Mouse (Mus musculus): ENCODE measurements around the gene Hectd1. TPM values are rescaled to one million over a fixed set of nuclear protein-coding genes. Genes with fewer than 3 reads are reported as not detected.

Gene Hectd1
- 36.7 and 50.8 TPM in 2 replicates for polyA plus RNA-seq (2015; fragmentation: Nextera tagmentation; extraction: Ambion mirVana)

GRCm38 (mm10) chr12:51829290-51830076, at the start of gene Hectd1:
Gene Hectd1, minus strand, starts transcription at chr12:51829536.
- peak; percentile 87 for DNase-seq (ENCODE audit: low spot score)

DNA sequence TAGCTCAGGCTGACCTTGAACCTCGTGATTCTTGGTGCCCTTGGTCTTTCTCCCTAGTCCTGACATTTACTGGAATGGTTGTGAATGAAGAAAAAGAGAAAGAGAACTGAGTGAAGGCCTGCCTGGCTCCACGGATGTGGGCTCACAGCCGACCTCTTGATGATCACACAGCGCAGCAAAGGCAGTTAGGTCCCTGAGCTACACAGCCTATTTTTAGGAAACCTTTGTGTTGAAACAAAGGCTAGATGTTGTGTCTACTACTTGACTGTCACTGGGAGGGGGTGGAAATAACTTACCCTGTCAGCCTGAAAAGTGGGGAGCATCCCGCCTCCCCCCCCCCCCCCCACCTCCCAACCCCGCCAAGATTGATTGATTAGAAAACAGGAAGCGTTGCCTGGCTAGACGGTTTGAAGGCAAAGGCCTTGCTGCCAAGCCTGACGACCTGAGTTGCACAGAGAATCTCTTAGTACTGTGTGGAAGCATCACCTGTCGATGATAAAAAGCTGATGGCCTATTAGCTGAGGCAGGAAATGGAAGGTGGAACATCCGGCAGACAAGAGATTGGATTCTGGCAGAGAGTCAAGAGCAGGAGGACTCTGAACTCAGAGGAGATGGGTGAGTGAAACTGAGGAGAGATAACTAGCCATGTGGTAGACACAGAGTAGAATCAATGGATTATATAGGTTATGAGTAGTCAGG, 42.3 kb upstream of the Hectd1 start:
- peak; percentile 74 for DNase-seq (ENCODE audit: low spot score)

- DNase-seq (ENCODE audit: low spot score), result no peak
These were observed 40.2 kb upstream of the Hectd1 start for GRCm38 (mm10) chr12:51869511-51869910.

DNA sequence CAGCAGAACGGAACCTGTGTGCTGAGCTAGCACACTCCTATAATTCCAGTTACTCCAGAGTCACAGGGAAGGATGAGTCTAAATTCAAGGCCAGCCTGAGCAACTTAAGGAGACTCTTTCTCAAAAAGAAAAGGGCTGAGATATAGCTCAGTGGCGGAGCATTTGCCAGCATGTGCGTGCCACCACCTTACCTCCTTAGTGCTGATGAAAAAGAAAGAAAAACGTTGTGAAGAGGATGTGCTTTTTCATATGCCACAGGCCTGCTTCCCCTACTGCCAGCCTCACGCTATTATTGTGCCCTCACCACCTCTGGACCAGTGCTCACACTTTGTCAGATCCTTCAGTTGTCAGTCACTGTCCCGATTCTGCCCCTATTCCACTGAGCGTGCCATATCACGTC, 37.7 kb upstream of the Hectd1 start:
- DNase-seq (ENCODE audit: low spot score), result no peak

GRCm38 (mm10) chr12:51866226-51866910, 37.0 kb upstream of the Hectd1 start:
- DNase-seq (ENCODE audit: low spot score), result peak; percentile 75

GRCm38 (mm10) chr12:51865790-51866179, 36.4 kb upstream of the Hectd1 start:
- DNase-seq (ENCODE audit: low spot score), result peak; percentile 77

- no peak for DNase-seq (ENCODE audit: low spot score)
These were observed 35.9 kb upstream of the Hectd1 start for GRCm38 (mm10) chr12:51865061-51865789.

DNA sequence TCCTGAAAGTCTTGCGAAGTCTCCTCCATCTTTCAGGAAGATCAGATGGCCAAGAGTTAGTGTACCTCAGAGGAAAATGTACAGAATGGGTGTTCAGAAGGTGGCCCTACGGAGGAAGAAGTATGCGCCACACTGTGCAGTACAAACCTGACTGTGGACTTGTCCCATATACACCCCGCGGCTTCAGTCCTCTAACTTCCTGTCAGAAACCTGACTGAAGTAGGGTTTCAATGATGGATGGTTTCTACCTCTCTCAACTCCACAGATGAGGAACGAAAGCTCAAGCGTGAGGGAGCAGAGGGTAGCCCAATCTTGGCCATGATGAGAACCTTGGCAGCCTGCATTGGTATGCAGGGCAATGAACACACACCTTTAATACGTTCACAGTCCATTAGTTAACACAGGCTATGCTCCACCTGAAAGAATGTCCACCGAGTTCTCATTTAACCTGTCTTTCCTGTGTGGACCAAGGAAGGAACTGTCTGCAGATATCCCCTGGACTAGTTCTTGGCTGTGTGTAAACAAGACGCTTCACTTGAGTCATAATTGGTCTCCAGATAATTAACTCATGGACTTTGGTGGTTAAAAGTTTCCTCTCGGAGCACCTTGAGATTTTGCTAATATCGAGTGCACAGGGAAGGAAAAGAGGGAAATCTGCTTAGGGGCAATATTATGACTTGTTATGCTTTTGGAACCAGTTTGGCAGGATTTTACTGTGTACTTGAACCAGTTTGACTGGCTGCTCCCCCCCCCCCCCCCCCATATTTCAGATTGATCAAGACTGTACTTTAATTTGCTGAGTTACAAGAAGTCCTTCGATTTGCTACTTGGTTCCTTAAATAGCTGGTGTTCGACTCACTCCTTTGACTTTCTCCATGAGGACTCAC, 34.0 kb upstream of the Hectd1 start:
- peak; percentile 46 for DNase-seq (ENCODE audit: low spot score)

- DNase-seq (ENCODE audit: low spot score), result no peak
These were observed 29.0 kb upstream of the Hectd1 start for GRCm38 (mm10) chr12:51858134-51859028.

- peak; percentile 15 for DNase-seq (ENCODE audit: low spot score)
These were observed 27.5 kb upstream of the Hectd1 start for GRCm38 (mm10) chr12:51856768-51857295.

DNA sequence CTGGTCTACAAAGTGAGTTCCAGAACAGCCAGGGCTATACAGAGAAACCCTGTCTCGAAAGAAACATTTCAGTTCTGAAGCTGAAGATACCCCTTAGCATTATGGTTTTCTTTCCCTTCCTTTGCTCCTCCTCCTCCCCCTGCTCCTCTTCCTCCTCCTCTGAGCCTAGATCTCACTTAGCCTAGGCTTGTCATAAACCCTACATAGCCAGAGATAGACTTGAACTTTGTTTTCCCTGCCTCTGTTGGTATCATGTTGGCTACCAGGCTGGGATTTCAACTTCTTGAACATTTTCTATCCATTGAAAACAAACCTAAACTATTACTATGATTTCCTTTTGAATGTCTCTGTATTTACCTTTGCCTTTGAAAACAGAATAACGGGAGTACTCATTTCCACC, 26.5 kb upstream of the Hectd1 start:
- no peak for DNase-seq (ENCODE audit: low spot score)

- no peak for DNase-seq (ENCODE audit: low spot score)
These were observed 26.1 kb upstream of the Hectd1 start for GRCm38 (mm10) chr12:51855453-51855852.

DNA sequence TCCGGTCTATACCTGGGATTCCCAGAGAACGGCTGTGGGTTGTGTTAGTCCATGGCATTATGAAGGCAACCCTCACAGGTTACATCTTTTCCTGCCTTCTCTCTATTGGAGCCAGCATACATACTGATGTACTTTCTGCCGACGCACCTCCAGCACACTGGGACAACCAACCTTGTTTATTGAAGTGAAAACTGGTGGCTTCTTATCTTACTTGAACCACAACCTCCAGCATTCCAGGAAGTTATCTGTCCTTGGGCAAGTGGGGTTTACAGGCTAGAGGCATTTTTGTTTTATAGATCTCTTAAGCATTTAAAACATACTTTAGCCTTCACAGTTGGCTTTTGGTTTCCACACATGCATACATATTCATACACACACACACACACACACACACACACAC, 22.3 kb upstream of the Hectd1 start:
- DNase-seq (ENCODE audit: low spot score), result peak; percentile 1

GRCm38 (mm10) chr12:51851155-51851554, 21.8 kb upstream of the Hectd1 start:
- no peak for DNase-seq (ENCODE audit: low spot score)

GRCm38 (mm10) chr12:51850339-51850738, 21.0 kb upstream of the Hectd1 start:
- no peak for DNase-seq (ENCODE audit: low spot score)

- no peak for DNase-seq (ENCODE audit: low spot score)
These were observed 20.6 kb upstream of the Hectd1 start for GRCm38 (mm10) chr12:51849902-51850301.

DNA sequence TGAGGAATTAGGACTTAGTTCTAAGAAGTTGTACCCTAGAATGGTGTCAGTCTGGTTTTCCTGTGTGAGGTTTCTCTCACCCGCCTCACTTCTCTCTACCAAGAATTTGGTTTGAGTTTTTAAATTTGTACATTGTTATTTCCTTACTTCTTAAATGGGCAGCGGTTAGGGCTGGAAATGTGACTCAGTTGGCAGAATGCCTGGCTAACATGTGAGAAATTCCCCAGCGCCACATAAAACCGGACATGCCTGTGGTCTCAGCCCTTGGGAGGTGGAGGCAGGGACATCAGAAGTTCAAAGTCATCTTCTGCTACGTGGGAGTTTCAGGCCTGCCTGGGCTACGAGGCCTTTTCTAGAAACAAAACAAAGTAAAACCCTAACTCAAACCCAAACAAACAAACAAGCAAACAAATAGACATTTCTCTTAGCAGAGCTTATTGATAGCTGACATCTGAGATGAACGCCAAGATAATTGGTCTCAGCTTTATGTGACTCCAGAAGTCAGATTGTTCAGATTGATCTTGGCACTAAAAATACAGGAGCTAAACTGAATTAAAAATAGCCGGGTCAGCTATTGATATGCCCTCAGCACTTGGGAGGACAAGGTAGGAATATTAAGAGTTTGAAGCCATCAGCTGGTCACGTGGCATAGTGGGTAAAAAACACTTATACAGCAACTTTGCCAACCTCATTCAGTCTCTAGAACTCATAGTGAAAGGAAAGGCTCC, 18.8 kb upstream of the Hectd1 start:
- DNase-seq (ENCODE audit: low spot score), result no peak

GRCm38 (mm10) chr12:51845261-51845660, 15.9 kb upstream of the Hectd1 start:
- DNase-seq (ENCODE audit: low spot score), result no peak
